ENCODE assay signal across 24 mouse cellular contexts in genomic region chr3:57268994-57269393, GRCm38 (mm10). TPM values are rescaled to one million over a fixed set of nuclear protein-coding genes. Genes with fewer than 3 reads are reported as not detected.
DNase-seq lines count a peak whose midpoint lies in the region; ATAC-seq and TF ChIP-seq lines count a peak whose summit lies in the region.
"Had no signal": no experiment of that assay in that cellular context is flagged by ENCODE, and none has a peak within 500 bp of the region (broad histone marks: within the 10 kb centered on the region; RNA-seq: fewer than 3 reads in every experiment).

No protein-coding gene starts in this region.

- DNase-seq in lung, adult 2 months = no peak
- peak; percentile 17 for DNase-seq in lung, postnatal 25 days (ENCODE audit: low spot score)
- DNase-seq in lung, adult 18-20 months = no peak
- DNase-seq: adrenal gland, adult 8-10 months; adrenal gland, postnatal 14 days; adrenal gland, postnatal 36 days; B cell, adult 2 months; cerebellum, adult 11-12 months; cerebellum, adult 2 months; cerebellum, adult 9-10 months; cerebellum, postnatal 10 days; cerebellum, postnatal 25 days had no signal

- H3K9ac ChIP-seq in intestine, embryonic 15.5 days = no peak overlapping the region
- H3K9ac ChIP-seq in intestine, postnatal 0 days (ENCODE audit: low read depth, low read length) = no peak overlapping the region
- H3K9ac ChIP-seq in lung, embryonic 16.5 days (ENCODE audit: low read length) = no peak overlapping the region
- H3K9ac ChIP-seq in intestine, embryonic 16.5 days (ENCODE audit: low read depth, low read length) = no peak overlapping the region
- H3K9ac ChIP-seq: embryonic facial prominence, embryonic 12.5 days; forebrain, embryonic 13.5 days had no signal

- TF ChIP-seq POLR2A in lung, adult 2 months (IDR thresholded peaks at IDR 0.05; ENCODE audit: borderline replicate concordance, extremely low read depth, low read depth, low read length) = no peak

- no peaks in the 10 kb centered on the region for H3K4me1 ChIP-seq in intestine, embryonic 15.5 days (replicated peaks)
- no peaks in the 10 kb centered on the region for H3K4me1 ChIP-seq in intestine, postnatal 0 days (replicated peaks; ENCODE audit: control insufficient read depth, insufficient read depth, low read length)
- H3K4me1 ChIP-seq in lung, embryonic 16.5 days (replicated peaks; ENCODE audit: control insufficient read depth, insufficient read depth, low read length) = no peaks in the 10 kb centered on the region
- peaks cover 3% of the 10 kb centered on the region for H3K4me1 ChIP-seq in lung, adult 2 months (ENCODE audit: control insufficient read depth, insufficient read depth, low read length)
- H3K4me1 ChIP-seq in intestine, embryonic 16.5 days (ENCODE audit: control insufficient read depth, insufficient read depth, low read length) = no peaks in the 10 kb centered on the region
- H3K4me1 ChIP-seq: embryonic facial prominence, embryonic 10.5 days; embryonic facial prominence, embryonic 12.5 days; forebrain, embryonic 13.5 days had no signal

- H3K4me2 ChIP-seq in intestine, embryonic 15.5 days (replicated peaks) = no peak overlapping the region
- no peak overlapping the region for H3K4me2 ChIP-seq in intestine, postnatal 0 days (replicated peaks; ENCODE audit: low read depth)
- no peak overlapping the region for H3K4me2 ChIP-seq in lung, embryonic 16.5 days (ENCODE audit: low read depth, low read length)
- no peak overlapping the region for H3K4me2 ChIP-seq in intestine, embryonic 16.5 days (ENCODE audit: low read depth, low read length)
- H3K4me2 ChIP-seq: embryonic facial prominence, embryonic 12.5 days; forebrain, embryonic 13.5 days had no signal

- no peak overlapping the region for H3K27ac ChIP-seq in intestine, embryonic 15.5 days
- H3K27ac ChIP-seq in intestine, postnatal 0 days (ENCODE audit: low read depth, low read length) = no peak overlapping the region
- no peak overlapping the region for H3K27ac ChIP-seq in lung, embryonic 16.5 days (ENCODE audit: low read length)
- no peak overlapping the region for H3K27ac ChIP-seq in intestine, embryonic 16.5 days (ENCODE audit: low read length)
- H3K27ac ChIP-seq: embryonic facial prominence, embryonic 10.5 days; embryonic facial prominence, embryonic 12.5 days; forebrain, embryonic 13.5 days had no signal

- H3K9me3 ChIP-seq in intestine, embryonic 15.5 days = no peaks in the 10 kb centered on the region
- no peaks in the 10 kb centered on the region for H3K9me3 ChIP-seq in intestine, postnatal 0 days (ENCODE audit: control insufficient read depth)
- no peaks in the 10 kb centered on the region for H3K9me3 ChIP-seq in lung, embryonic 16.5 days (ENCODE audit: control insufficient read depth, low read length)
- no peaks in the 10 kb centered on the region for H3K9me3 ChIP-seq in intestine, embryonic 16.5 days (ENCODE audit: control insufficient read depth, low read length)
- H3K9me3 ChIP-seq: embryonic facial prominence, embryonic 10.5 days; embryonic facial prominence, embryonic 12.5 days; forebrain, embryonic 13.5 days had no signal

- H3K27me3 ChIP-seq in intestine, embryonic 15.5 days (replicated peaks) = no peaks in the 10 kb centered on the region
- H3K27me3 ChIP-seq in intestine, postnatal 0 days (replicated peaks; ENCODE audit: control insufficient read depth, insufficient read depth, low read length) = no peaks in the 10 kb centered on the region
- H3K27me3 ChIP-seq in lung, embryonic 16.5 days (ENCODE audit: control insufficient read depth, insufficient read depth, low read depth, low read length) = no peaks in the 10 kb centered on the region
- no peaks in the 10 kb centered on the region for H3K27me3 ChIP-seq in intestine, embryonic 16.5 days (replicated peaks; ENCODE audit: control insufficient read depth, insufficient read depth, low read length)
- H3K27me3 ChIP-seq: CH12.LX; embryonic facial prominence, embryonic 12.5 days; forebrain, embryonic 13.5 days; Patski had no signal

- TF ChIP-seq CTCF in intestine, postnatal 0 days (IDR thresholded peaks at IDR 0.05; ENCODE audit: low read depth) = no peak
- TF ChIP-seq CTCF in lung, adult 2 months (IDR thresholded peaks at IDR 0.05; ENCODE audit: insufficient read depth, low read length) = no peak

- 34% methylated on average over 2 of the region's 2 CpGs for WGBS in intestine, embryonic 15.5 days
- 46% methylated on average over 2 of the region's 2 CpGs for WGBS in intestine, postnatal 0 days
- WGBS in lung, embryonic 16.5 days = 32% methylated on average over 2 of the region's 2 CpGs
- 34% methylated on average over 2 of the region's 2 CpGs for WGBS in lung, adult 2 months
- 43% methylated on average over 2 of the region's 2 CpGs for WGBS in intestine, embryonic 16.5 days

- no peaks in the 10 kb centered on the region for H3K36me3 ChIP-seq in intestine, embryonic 15.5 days
- H3K36me3 ChIP-seq in intestine, postnatal 0 days (ENCODE audit: control insufficient read depth, insufficient read depth) = no peaks in the 10 kb centered on the region
- H3K36me3 ChIP-seq in lung, embryonic 16.5 days (ENCODE audit: control insufficient read depth, insufficient read depth, low read length) = no peaks in the 10 kb centered on the region
- H3K36me3 ChIP-seq in intestine, embryonic 16.5 days (ENCODE audit: control insufficient read depth, insufficient read depth, low read length) = no peaks in the 10 kb centered on the region
- H3K36me3 ChIP-seq: embryonic facial prominence, embryonic 10.5 days; embryonic facial prominence, embryonic 12.5 days; G1E had no signal

- peak; percentile 51 for ATAC-seq in intestine, embryonic 15.5 days
- no peak for ATAC-seq in intestine, postnatal 0 days
- peak; percentile 43; the same call in 1 of the 2 replicates for ATAC-seq in lung, embryonic 16.5 days (ENCODE audit: low read depth)
- peak; percentile 40; the same call in 1 of the 2 replicates for ATAC-seq in intestine, embryonic 16.5 days
- ATAC-seq: activated CD4-positive, CD25-positive, alpha-beta regulatory T cell, adult 4 months; CD4-positive, CD25-positive, alpha-beta regulatory T cell, adult 4 months; forebrain, embryonic 13.5 days; Patski had no signal

- H3K4me3 ChIP-seq in intestine, embryonic 15.5 days (replicated peaks) = no peak overlapping the region
- no peak overlapping the region for H3K4me3 ChIP-seq in intestine, postnatal 0 days (ENCODE audit: low read depth, low read length)
- H3K4me3 ChIP-seq in lung, embryonic 16.5 days (ENCODE audit: low read length) = no peak overlapping the region
- no peak overlapping the region for H3K4me3 ChIP-seq in lung, adult 2 months (replicated peaks; ENCODE audit: extremely low read depth, low read depth, low read length)
- H3K4me3 ChIP-seq in intestine, embryonic 16.5 days (ENCODE audit: low read length) = no peak overlapping the region
- H3K4me3 ChIP-seq: embryonic facial prominence, embryonic 10.5 days; embryonic facial prominence, embryonic 12.5 days; forebrain, embryonic 13.5 days had no signal

RNA-seq across cellular contexts. Expression of gene Tm4sf1, which starts 32.8 kb away (rescaled TPM):
- polyA plus RNA-seq in intestine, embryonic 15.5 days (2015; fragmentation: Nextera tagmentation; extraction: Ambion mirVana) = 71.3 and 72.9 TPM in 2 replicates
- polyA plus RNA-seq in intestine, postnatal 0 days (2015; fragmentation: Nextera tagmentation; extraction: Ambion mirVana) = 94.5 and 101 TPM in 2 replicates
- polyA plus RNA-seq in lung, embryonic 16.5 days (2015; fragmentation: Nextera tagmentation; extraction: Ambion mirVana) = 116 and 145 TPM in 2 replicates
- polyA plus RNA-seq in lung, adult 2 months (2012; rRNA removed) = 204 and 323 TPM in 2 replicates
- 68.3 and 68.4 TPM in 2 replicates for polyA plus RNA-seq in intestine, embryonic 16.5 days (2015; fragmentation: Nextera tagmentation; extraction: Ambion mirVana)
- polyA plus RNA-seq: G1E had no signal
